ENCODE assay signal across 15 mouse cellular contexts in the genomic region with DNA sequence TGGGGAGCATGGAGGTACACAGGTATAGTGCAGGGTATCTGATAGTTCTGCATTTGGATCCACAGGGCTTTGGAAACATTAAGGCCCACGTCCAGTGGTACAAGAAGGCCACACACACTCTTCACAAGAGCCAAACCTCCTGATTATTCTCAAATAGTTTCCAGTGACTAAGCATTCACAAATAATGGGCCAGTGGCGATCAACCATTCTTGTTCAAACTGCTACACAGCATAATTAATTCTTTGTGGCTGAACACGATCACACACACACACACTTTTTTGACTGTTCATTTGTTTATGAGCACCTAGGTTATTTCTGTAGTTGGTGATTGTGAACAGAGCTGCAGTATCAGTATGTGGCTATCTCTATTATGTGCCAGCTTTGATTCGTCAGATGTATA. TPM values are rescaled to one million over a fixed set of nuclear protein-coding genes. Genes with fewer than 3 reads are reported as not detected.
DNase-seq lines count a peak whose midpoint lies in the region; TF ChIP-seq lines count a peak whose summit lies in the region.
"Had no signal": no experiment of that assay in that cellular context is flagged by ENCODE, and none has a peak within 500 bp of the region (broad histone marks: within the 10 kb centered on the region; RNA-seq: fewer than 3 reads in every experiment).

No protein-coding gene starts in this region.

- peak; percentile 76 for DNase-seq in Muller cell, postnatal 12 days (ENCODE audit: inconsistent ontology term)
- peak; percentile 9 for DNase-seq in brain, embryonic 14.5 days (ENCODE audit: low read depth)
- DNase-seq in retina, postnatal 1 day, result peak; percentile 56
- DNase-seq in c-Kit-positive CD71-positive TER-119-positive erythroid progenitor cells, embryonic 14.5 days (ENCODE audit: low spot score), result no peak
- DNase-seq in right cerebral cortex, postnatal 4 days, result no peak
- DNase-seq: adrenal gland, adult 8-10 months; adrenal gland, postnatal 14 days; adrenal gland, postnatal 36 days; cerebellum, adult 11 months; cerebellum, adult 18-20 months; cerebellum, adult 8-10 months; cerebellum, adult 9-11 months; cerebellum, postnatal 14 days; cerebellum, postnatal 36 days; embryo, embryonic 11 days had no signal

- TF ChIP-seq CTCF in brain, embryonic 14.5 days (IDR thresholded peaks at IDR 0.05; ENCODE audit: borderline replicate concordance, extremely low read depth, insufficient read depth, insufficient read length), result no peak

- TF ChIP-seq POLR2A in brain, embryonic 14.5 days (IDR thresholded peaks at IDR 0.05; ENCODE audit: borderline replicate concordance, extremely low read depth, insufficient read depth, insufficient read length, poor library complexity, severe bottlenecking), result no peak

RNA-seq across cellular contexts. Expression of gene Edem3, which starts 34.0 kb away (rescaled TPM):
- 17.0 and 24.1 TPM in 2 replicates for polyA plus RNA-seq in brain, embryonic 14.5 days (2012; rRNA removed)

Comparison
In these comparisons a context has a peak if more than half of its experiments do, and no peak if none do; other contexts are left out.
1. DNase-seq: peak in Muller cell, postnatal 12 days (single experiment), brain, embryonic 14.5 days (single experiment) and retina, postnatal 1 day (single experiment); none in c-Kit-positive CD71-positive TER-119-positive erythroid progenitor cells, embryonic 14.5 days (single experiment) and right cerebral cortex, postnatal 4 days (single experiment).